Mouse (Mus musculus) liver, embryonic 14.5 days (tissue): ENCODE results near the gene Mecom.

Experiments used
- CTCF ChIP-seq: IDR thresholded peaks from 2 replicates; pipeline ENCODE4 v1.5.1; 2016; ENCODE audit warnings: antibody characterized with exemption, low read depth, control low read depth
- EP300 ChIP-seq: IDR thresholded peaks from 2 replicates; pipeline ENCODE4 v1.6.1; 2016; ENCODE audit warnings: antibody characterized with exemption, low read depth

- TF ChIP-seq CTCF, result no peak
- TF ChIP-seq EP300, result no peak
These were observed 198.5 kb downstream of the Mecom start for GRCm38 (mm10) chr3:30349279-30349678.
